Mouse (Mus musculus) mouse embryonic stem cell (cell line): ENCODE measurements at regions not wholly inside any gene's neighbourhood (a gene's known extent, or its start where the extent isn't known, plus 50 kb on each side); places are given as distances from the start of the nearest gene placed in this dataset.

Source experiments
- in situ Hi-C, 2 experiments: fragments of 300-500 bp; cut with MboI; formaldehyde crosslinking; loops; 1 replicate in 1 of 2; 3 replicates in 1 of 2; pipeline ENCODE4 v1.14.3; 2019 to 2020; ENCODE audit warnings: low sequenced_read_pairs in 2 of 2, low pct_unique_long_range_greater_than_20kb in 1 of 2, mixed read lengths in 1 of 2; ENCODE audit not compliant: unreplicated experiment in 1 of 2

DNA sequence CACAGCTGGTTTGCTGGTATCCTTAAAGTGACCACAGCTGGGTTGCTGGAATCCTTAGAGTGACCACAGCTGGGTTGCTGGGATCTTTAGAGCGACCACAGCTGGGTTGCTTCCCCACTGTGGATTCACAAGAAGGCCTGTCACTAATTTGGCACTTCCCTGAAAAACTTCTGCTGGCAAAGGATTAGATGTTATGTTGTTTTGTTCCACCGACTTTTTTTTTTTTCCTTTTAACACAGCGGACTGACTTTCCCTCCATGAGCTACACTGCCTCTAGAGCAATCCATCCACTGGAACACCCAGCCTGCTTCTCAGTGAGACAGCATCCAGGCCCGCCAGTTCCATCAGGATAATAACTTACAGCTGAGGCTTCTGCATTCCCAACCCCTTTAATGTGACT, 266.9 kb downstream of the Olfr1505 start:
- in situ Hi-C loops = no loop called here

DNA sequence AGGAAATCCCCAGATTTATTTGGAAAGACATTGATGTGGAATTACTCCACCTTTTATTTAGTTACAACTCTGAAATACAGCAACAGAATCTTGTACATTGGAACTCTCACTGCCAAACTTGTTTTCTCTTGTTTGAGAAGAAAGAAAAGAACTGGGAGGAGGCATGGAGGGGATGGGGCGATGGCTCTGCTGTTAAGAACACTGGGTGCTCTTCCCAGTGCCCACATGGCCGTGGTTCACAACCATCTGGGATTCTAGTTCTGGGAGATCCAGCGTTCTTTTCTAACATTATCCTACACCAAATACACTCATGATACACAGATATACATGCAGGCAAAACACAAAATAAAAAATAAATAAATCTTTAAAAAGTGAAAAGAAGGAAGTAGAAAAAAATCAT, 267.6 kb downstream of the Olfr1505 start:
- in situ Hi-C loops = no loop called here

DNA sequence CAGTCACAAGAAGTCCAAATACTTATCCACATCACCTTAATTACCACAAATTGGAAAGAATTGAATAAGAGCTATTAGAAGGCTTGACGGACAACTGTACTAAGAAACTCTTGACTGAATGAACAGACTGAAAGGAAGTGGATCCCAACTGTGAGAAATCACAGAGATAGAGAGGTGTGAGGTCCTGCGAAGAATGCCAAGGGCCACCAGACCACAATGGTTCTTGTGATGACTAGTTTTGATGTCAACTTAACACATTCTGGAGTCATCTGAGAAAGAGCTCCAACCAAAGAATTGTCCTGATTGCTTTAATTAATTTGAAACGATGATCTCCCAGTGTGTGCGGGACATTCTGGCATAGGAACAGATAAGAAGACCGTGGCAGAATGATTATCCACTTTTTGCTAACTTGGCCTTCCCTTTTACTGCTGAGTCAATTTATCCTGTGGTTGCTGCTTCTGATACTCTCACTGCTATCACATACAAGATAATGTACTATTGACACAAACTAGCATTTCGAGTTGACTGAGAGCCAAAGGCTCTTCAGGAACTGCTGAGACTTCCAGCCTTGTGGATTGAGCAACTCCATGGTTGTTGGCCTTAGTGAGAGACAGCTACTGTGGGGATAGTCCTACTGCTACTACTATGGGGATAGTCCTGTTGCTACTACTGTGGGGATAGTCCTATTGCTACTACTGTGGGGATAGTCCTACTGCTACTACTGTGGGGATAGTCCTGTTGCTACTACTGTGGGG, 268.5 kb downstream of the Olfr1505 start:
- in situ Hi-C loops = no loop called here

DNA sequence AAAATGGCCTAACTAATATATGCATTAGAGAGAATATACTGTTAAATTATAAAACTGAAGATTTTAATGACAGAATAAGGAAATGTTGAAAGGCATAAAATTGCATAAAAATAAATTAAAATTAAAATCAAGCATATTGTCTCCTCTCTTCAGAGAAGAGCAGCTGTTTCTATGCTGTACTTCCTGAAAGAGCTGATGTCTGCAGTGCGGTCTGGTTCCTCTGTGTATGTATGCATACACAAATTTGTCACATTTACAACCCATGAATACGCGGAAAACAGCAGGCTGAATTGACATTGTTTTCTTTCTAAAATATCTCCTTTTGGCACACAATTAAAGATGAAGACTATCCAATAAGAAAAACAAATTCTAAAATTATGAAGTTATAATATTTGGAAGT, 278.5 kb downstream of the Olfr1505 start:
- in situ Hi-C loops = no loop called here

DNA sequence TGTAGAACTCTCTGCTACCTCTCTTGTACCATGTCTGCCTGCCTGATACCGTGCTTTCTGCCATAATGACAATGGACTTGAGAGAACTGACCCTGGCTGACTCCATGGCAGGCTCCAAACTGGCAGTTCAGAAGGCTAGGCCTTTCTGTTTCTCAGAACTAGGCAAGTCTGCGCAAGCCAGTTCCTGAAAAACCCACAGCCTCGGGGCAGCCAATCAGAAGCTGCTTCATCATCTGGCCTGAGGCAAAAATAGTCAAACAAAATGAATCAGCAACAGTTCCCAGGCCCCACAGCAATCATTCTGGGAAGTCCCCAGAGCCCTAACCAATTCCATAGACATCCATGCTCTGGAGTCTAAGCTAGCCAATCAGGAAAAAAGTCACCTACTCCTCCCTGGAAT, 284.5 kb downstream of the Olfr1505 start:
- in situ Hi-C loops = no loop called here

DNA sequence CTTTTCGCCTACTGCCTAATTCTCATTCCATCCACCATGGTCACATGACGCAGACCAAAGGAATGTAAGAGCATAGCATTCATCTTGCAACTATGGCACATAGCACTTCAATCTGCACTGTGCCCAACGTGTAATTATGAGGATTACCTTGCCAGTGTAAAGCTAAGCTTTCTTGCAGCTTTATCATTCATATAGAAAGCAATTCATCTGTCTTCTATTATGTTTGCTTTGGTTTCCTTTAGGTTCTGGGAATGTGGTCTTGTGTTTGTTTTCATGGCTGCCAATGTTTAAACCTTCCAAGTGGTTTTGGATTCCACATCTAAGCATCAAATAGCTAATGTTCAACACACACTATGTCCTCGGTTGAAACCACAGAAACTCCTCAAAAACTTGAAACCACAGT, 307.2 kb downstream of the Olfr1505 start:
- in situ Hi-C loops = no loop called here

DNA sequence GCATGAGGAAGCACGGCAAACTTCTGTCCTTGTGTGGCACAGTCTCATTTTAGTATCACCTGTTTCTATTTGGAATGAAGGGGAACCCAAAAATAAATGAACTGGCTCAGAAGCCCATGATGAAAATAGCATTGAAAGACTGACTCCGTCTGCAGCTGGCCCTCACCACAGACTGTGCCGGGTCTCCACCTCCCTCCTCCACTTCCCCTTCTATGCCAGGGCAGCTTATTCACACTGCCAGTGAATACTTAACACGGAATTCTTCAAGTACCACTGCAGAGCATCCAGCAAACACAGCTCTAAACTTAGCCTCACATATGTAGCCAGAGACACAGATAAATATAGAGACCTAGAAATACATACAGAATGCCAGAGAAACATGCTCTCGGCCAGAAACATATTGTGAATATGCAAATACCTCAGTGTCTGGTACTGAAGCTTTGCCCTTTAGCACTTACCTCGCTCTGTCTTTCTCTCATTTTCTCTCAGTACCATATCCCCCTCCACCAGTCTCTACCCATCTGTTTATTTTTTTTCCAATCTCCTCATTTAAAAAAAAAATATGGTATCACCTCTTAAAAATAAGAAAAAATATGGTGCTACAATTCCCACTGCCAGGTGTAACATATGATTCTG, 311.8 kb downstream of the Olfr1505 start:
- in situ Hi-C loops = no loop called here

DNA sequence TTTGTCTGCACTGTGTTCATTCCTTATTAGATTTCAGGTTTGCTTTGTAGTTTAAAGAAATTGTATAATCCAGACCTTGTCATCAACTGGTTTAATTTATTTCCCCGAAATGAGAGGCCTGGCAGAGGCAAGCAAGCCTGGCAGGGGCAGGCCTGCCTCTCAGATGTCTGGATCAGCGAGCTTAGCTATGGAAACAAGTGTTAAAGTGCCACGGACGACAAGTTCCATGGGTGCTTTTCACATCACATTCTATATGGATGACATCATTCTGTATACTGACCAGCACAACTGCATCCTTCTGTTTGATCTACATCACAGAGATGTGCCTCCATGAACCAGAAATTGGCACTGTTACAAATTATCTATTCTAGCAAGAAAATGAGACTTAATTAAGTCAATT, 312.5 kb downstream of the Olfr1505 start:
- in situ Hi-C loops = no loop called here

DNA sequence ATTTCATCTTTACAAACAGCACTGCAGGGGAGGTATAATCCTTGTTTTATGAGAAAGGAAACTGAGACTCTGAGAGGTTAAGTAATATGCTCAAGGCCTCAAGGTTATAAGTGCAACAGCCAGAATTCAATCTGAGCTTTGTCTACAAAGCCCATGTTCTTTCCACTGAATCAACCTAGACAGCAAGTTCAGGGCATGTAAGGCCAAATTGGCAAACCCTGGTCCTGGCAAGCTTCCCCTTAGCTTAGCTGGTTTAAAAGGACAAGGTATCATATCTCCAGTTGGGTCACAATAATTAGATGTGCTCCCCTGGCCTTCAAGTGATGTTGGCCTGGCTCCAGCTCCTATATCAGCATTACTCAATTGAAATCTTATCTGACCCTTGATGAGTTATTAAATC, 313.2 kb downstream of the Olfr1505 start:
- in situ Hi-C loops = no loop called here

DNA sequence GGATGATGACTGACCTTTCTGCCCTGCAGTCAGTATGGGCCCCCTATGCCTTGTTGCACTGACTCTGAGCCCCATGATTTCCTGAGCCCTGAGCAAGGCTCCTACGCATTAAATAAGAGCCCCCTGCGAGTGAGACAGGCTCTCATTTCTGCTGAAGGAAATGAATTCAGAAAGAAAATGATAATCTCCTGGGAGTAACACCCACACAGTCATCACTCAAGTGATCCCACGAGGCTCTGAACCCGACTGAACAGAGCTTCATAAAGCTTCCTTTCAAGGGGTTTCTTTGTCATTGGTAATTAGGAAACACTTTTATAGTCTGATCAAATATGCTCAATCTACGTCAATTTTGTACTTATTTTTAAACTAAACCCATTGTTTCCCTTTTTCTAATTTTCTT, 330.2 kb downstream of the Olfr1505 start:
- in situ Hi-C loops = no loop called here

DNA sequence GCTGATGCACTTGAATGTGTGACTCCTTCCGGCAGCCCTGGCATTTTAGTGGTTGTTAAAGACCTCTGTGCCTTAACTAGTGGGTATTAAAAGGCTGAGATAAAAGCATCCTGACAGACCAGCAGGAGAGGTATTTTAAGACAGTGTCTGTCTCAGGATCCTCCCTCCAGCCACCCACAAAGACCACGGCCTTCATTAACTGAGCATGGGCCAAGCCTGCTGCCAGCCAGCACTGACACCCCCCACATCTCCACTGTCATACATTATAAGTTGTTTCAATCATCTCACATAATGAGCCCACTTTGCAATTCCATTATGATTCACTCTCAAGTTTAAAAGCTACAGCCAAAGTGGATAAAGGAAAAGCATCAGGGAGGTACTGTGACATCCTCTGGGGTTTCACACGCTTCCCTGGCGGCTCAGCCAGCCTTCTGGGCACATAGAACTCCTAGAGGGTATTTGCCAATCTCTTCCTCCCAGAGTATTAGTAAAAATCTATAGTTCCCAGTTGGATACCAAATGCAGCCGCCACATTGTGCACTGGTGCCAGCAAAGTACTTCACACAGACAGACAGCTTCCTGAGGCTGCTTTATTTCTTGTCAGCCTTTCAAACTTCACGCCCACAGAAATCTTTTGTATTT, 333.8 kb downstream of the Olfr1505 start:
- in situ Hi-C loops = no loop called here

DNA sequence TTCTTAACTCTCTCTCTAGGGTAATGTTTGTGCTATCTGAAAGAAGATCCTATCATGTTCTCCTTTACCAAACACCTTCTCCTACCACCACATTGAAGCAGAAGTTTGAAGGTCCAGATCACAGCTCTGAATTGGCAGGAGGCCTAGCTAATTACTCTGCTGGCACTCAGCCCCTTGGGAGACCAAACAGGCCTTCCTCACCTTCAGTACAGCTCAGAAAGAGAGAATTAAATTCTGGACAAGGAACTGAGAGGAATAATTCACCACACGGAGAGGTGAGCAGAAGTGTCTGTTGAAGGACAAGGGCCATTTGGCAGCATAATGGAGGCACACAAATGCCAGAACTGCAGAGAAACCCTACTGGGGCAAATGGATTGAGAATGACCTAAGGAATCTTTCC, 334.6 kb downstream of the Olfr1505 start:
- in situ Hi-C loops = no loop called here

DNA sequence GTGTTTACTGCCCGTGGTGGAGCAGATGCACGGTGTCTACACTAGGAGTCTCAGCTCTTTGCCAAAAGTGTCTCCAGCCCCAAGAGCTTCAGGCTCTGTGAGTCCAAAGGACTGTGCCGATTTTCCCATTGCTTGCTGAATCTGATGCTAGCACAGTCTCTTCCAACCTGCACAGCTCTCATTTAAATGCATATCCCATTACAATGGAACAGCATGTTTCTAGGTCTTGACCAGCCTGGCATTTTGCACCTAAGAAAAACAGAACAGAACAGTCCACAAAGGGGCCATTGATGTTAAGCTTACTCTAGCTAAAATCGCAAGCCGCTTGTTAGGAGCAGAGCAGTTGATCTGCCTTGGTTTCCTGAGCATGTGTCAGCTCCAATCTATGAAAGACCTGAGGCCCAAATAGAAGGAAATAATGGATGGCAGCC, 339.2 kb downstream of the Tle4 start:
- in situ Hi-C loops = no loop called here

DNA sequence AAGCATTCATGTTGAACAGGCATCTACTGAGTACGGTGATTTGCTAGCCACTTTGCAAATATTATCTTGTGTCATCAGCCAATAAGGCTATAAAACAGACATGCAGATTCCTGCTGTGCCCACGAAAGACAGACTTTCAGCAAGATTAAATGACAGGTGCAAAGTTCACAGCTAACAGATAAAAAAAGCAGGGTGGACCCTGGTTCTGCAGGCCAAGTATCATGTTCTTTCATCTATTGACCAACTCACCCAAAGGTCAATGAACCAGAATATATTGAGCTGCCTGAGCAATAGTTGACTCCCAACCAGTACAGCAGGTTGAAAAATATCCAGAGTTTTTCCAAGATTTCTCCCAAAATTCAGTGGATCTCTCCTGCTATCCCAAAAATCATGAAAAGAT, 338.6 kb downstream of the Tle4 start:
- in situ Hi-C loops = no loop called here

DNA sequence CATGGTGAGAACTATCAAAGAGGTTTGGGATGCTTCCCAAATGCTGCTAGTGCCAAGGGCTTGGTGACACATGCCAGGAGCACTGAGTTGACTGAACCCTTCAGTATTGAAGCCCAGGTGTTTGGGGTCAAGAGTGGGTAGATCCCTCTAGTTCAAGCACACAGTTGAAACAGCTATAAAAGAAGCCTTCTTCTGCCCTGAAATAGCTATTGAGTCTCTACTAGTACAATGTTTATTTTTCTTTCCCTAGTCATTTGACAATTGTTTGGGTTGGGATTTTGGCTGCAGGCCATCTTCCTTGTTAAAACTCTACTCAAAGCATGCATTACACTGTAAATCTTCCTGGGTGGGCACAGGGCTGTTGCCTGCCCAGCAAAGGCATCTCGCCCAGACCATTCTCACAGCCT, 308.5 kb downstream of the Tle4 start:
- in situ Hi-C loops = no loop called here

DNA sequence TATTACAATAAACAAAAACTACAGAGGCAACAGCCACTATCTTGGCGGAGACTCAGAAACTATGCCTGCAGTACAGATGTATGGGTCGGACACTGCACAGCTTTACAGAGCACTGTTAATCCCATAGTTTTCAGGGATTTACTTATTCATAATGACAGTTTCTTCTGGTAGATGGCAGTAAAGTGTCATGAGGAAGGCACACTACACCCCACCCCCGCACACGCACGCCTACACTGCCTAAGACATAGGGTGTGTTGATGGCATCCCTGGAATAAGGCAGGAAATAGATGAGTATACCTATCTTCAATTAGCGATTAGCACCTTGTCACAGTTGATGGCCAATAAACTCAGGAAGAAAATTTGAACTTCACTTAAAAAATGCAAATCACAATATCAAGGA, 306.9 kb downstream of the Tle4 start:
- in situ Hi-C loops = no loop called here

DNA sequence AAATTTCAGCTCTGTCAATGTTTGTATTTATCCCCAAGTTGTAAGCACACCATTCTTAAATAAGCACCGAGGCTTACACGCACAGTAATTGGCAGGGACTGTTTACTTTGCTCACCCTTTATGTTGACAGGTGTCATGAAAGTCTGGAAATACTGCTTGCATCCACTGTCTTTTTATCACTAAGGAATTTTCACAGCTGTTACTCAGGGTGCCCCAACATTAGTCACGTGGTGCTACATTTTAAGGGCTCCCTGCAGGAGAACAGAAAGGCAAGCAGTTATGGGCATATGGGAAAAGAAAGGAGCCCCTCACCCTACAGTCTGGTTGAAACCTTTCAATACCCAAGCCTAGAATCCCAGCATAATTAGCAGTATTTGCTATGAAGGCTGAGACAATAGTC, 304.7 kb downstream of the Tle4 start:
- in situ Hi-C loops = no loop called here

DNA sequence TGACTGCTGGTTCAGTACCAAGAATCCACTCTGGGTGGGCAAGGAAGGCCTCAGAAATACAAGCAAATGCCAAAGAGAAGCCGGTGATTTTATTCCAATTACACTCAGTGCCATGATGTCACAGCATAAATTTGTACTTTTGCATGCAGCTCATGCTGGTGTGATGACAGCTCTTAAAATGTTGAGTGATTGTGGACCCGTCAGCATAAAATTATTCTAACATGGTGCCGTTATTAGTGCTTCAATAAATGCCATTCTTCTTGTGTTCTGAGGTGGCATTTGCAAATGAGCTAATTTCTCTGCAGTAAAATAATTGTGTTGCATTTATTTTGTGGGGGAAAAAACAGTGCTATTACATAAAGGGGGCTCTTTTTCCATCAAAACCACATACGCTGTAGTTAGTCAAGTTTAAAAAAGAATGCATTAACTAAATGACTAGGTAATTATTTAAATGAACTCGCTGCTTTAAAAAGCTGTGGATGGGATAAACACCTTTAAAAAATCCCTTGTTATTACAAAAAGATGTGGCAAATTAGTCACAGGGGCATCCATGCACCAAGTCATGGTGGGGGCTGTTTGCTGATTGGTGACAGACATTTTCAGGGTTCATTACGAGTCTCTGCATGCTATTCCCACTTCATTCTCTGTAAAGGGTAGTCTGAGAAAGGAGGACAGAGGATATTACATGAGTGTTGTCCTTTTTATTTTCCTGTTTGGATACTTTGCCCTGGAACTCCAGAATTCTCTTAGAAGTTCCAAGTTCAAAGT, 296.5 kb downstream of the Tle4 start:
- in situ Hi-C loops = no loop called here

DNA sequence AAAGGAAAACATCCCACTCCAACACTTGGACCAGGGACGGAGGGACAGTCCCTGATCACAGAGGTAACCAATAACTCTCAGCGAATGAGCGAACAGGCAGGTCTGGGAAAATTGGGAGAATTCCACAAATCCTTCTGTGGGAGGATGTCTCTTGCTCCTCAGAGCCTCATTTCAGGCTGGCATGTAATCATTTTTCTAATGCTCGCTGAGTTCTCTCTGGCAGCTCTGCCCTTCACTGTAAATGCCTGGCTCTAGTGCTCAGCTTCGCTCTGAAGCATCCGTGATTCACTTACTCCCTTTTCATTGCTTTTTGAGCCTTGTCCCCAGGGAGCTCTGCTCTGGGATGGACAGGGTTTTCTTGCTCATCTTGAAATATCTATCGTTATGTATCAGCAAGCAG, 283.6 kb downstream of the Tle4 start:
- in situ Hi-C loops = no loop called here
